Mouse (Mus musculus) cerebellum, adult 2 months (tissue): ENCODE data around the gene Mocs1.

ENCODE experiments used
- CTCF ChIP-seq: fragments of 200-500 bp; IDR thresholded peaks from 2 replicates; pipeline ENCODE4 v1.5.1; 2011; ENCODE audit warnings: low read depth, mild to moderate bottlenecking, control low read depth, low read length, moderate library complexity, borderline replicate concordance; ENCODE audit not compliant: insufficient read depth
- POLR2A ChIP-seq: fragments of 200-500 bp; IDR thresholded peaks from 2 replicates; pipeline ENCODE4 v1.6.1; 2011; ENCODE audit warnings: low read length, control low read depth, borderline replicate concordance; ENCODE audit not compliant: insufficient read depth

DNA sequence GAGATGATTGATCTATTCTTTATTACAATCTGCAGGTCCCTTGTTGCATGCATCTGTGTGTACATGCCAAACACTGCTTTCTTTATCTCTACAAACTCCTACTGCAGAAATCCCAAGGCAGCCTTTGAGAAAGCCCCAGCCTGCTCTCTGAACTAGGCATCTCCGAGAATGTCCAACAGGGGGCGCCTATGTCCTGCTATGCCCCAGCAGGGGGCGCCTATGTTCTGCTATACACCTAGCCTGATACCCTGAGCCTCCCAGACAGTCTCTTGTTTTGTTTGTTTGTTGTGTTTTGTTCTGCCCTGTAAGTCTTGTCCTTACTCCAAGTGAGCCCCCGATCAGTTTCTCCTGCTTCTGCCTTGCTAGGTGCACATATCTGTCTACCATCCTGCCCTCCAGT is 40.1 kb downstream of the Mocs1 start:
- TF ChIP-seq CTCF = peak; percentile 92
- no peak for TF ChIP-seq POLR2A
